Mouse (Mus musculus): ENCODE results near the gene Kcnk10. TPM values are rescaled to one million over a fixed set of nuclear protein-coding genes. Genes with fewer than 3 reads are reported as not detected.
A peak's percentile ranks its signal among the peaks of the same experiment; 100 is the strongest.

The Kcnk10 gene
- polyA plus RNA-seq, 1 experiment: 24.0 TPM

DNA sequence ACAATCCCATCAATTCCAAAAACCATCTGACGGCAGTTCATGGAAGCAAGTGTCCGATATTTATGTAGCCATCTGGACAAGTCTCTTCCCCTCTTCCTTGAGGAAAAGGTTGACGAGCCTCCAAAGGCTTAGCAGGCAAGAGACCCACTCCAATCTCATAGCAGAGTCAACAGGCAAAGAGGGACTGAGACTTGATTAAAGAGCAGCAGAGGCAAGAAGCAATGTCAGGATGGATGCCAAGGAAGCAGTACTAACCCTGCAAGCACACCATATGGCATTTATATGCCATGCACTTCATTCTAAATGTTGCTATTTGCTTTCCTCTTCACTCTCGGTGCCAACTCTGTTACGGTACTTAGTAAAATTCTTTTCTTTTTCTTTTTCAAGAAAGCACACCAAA lies 119.6 kb downstream of the Kcnk10 start:
- Histone ChIP-seq H3K4me1 (ENCODE audit: control insufficient read depth, insufficient read depth, low read length) (peaks cover 50% of the 10 kb centered on the region), H3K27me3 (ENCODE audit: control insufficient read depth, insufficient read depth, low read length) (no peaks in the 10 kb centered on the region), H3K4me3 (replicated peaks; ENCODE audit: insufficient read depth, low read depth, low read length) (no peak overlapping the region), H3K27ac (ENCODE audit: insufficient read depth, low read length) (peak overlapping the region; percentile 72)
- TF ChIP-seq POLR2A (IDR thresholded peaks at IDR 0.05; ENCODE audit: borderline replicate concordance, insufficient read depth, low read length): peak; percentile 48; the same call in 1 of the 2 replicates
- no peak for TF ChIP-seq CTCF (IDR thresholded peaks at IDR 0.05; ENCODE audit: borderline replicate concordance, insufficient read depth, low read depth, low read length)
- DNase-seq: peak; percentile 76 to 92
- WGBS: 11% methylated on average over 5 of the region's 5 CpGs

DNA sequence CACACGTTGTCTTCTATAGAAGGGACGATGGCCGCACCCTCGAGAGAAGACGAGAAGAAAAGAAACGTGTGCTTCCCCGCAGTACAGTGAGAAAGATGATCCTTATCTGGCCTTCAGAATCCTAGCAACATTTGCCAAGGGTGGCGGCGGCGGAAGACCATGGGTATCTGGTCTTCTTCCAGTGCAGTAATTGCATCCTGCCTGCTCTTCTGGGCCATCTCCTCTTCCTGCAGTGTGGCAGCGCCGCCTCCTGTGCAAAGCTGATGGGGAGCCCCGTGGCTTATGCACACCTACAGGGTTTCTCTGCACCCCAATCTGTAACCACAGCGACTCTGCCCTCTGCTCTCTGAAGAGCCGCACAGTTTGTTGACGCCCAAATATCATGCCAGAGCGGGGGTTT lies 124.9 kb downstream of the Kcnk10 start:
- TF ChIP-seq CTCF (IDR thresholded peaks at IDR 0.05; ENCODE audit: borderline replicate concordance, insufficient read depth, low read depth, low read length) (peak; percentile 58; the same call in 1 of the 2 replicates), POLR2A (IDR thresholded peaks at IDR 0.05; ENCODE audit: borderline replicate concordance, insufficient read depth, low read length) (peak; percentile 13; the same call in 1 of the 2 replicates)
- DNase-seq: peak; percentile 89 to 96
- Histone ChIP-seq H3K27ac (ENCODE audit: insufficient read depth, low read length) (peak overlapping the region; percentile 99), H3K4me1 (ENCODE audit: control insufficient read depth, insufficient read depth, low read length) (peaks cover 52% of the 10 kb centered on the region), H3K4me3 (replicated peaks; ENCODE audit: insufficient read depth, low read depth, low read length) (no peak overlapping the region), H3K27me3 (ENCODE audit: control insufficient read depth, insufficient read depth, low read length) (no peaks in the 10 kb centered on the region)
- WGBS: 16% methylated on average over 17 of the region's 17 CpGs

DNA sequence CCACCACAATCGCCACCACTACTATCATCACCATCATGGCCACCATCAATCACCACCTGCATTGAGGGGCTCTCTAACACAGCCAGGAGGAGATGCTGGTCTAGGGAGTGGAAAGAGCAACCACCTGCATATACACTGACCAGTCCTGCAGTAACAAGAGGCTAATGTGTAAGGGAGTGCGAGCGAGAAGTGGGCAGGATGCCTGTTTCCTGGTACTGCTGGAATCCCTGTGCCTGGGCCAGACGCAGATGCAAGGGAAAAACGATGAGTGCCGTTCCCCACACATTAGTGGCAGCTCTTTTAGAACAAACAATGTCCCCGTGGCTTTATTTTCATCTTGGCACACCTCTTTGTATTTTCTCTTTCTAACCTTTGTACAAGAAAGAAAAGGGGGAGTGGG lies 125.5 kb downstream of the Kcnk10 start:
- WGBS: 12% methylated on average over 7 of the region's 7 CpGs
- Histone ChIP-seq H3K27ac (ENCODE audit: insufficient read depth, low read length) (peak overlapping the region; percentile 99), H3K27me3 (ENCODE audit: control insufficient read depth, insufficient read depth, low read length) (no peaks in the 10 kb centered on the region), H3K4me1 (ENCODE audit: control insufficient read depth, insufficient read depth, low read length) (peaks cover 50% of the 10 kb centered on the region), H3K4me3 (replicated peaks; ENCODE audit: insufficient read depth, low read depth, low read length) (no peak overlapping the region)
- TF ChIP-seq POLR2A (IDR thresholded peaks at IDR 0.05; ENCODE audit: borderline replicate concordance, insufficient read depth, low read length): peak; percentile 25; the same call in 1 of the 2 replicates
- no peak for TF ChIP-seq CTCF (IDR thresholded peaks at IDR 0.05; ENCODE audit: borderline replicate concordance, insufficient read depth, low read depth, low read length)
- peak; percentile 75 to 79 for DNase-seq

DNA sequence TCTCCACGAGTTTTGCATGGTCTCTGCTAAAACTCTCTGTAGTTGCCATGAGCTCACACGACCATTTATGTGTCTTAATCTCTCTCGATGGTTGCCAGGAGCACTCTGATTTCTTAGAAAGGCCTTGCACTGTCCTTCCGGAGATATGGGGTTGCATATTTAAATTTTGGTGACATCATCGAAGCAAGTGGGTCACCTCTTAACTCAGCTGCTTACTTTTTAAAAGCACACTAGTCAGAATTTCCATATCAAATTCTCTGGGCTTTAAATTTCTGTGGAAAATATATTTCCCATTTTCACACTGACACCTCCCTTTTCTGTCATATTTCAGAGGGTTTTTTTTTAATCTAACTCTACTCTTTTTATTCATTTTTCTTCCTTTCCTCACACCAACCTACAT lies 132.5 kb downstream of the Kcnk10 start:
- no peak overlapping the region for H3K27ac ChIP-seq (ENCODE audit: insufficient read depth, low read length)
- 31% methylated on average over 5 of the region's 5 CpGs for WGBS
- no peaks in the 10 kb centered on the region for H3K27me3 ChIP-seq (ENCODE audit: control insufficient read depth, insufficient read depth, low read length)
- TF ChIP-seq POLR2A (IDR thresholded peaks at IDR 0.05; ENCODE audit: borderline replicate concordance, insufficient read depth, low read length) (no peak), CTCF (IDR thresholded peaks at IDR 0.05; ENCODE audit: borderline replicate concordance, insufficient read depth, low read depth, low read length) (no peak)
- DNase-seq: no peak
- H3K4me3 ChIP-seq (replicated peaks; ENCODE audit: insufficient read depth, low read depth, low read length): no peak overlapping the region
- peaks cover 9% of the 10 kb centered on the region; the same call in 1 of the 2 replicates for H3K4me1 ChIP-seq (ENCODE audit: control insufficient read depth, insufficient read depth, low read length)

DNA sequence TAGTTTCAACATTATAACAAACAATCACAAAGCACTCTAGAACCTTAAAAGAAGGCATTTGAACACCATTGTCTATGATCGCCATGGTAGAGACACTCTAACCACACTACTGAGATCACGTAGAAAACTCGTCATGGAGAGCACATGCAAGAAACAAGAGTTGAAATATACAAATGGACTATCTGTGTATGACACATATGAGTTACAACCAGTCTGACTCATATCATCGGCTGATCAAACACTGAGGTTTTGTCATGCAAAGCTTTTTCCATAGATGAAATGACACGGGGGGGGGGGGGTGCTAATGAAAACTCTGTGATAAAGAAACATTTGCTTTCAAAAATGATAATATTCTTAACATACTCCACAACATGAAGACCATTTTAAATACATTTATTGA lies 133.2 kb downstream of the Kcnk10 start:
- Histone ChIP-seq H3K27ac (ENCODE audit: insufficient read depth, low read length) (no peak overlapping the region), H3K27me3 (ENCODE audit: control insufficient read depth, insufficient read depth, low read length) (no peaks in the 10 kb centered on the region), H3K4me3 (replicated peaks; ENCODE audit: insufficient read depth, low read depth, low read length) (no peak overlapping the region), H3K4me1 (ENCODE audit: control insufficient read depth, insufficient read depth, low read length) (peaks cover 12% of the 10 kb centered on the region; the same call in 1 of the 2 replicates)
- DNase-seq: no peak
- WGBS: 90% methylated on average over 5 of the region's 5 CpGs
- TF ChIP-seq POLR2A (IDR thresholded peaks at IDR 0.05; ENCODE audit: borderline replicate concordance, insufficient read depth, low read length) (no peak), CTCF (IDR thresholded peaks at IDR 0.05; ENCODE audit: borderline replicate concordance, insufficient read depth, low read depth, low read length) (no peak)

DNA sequence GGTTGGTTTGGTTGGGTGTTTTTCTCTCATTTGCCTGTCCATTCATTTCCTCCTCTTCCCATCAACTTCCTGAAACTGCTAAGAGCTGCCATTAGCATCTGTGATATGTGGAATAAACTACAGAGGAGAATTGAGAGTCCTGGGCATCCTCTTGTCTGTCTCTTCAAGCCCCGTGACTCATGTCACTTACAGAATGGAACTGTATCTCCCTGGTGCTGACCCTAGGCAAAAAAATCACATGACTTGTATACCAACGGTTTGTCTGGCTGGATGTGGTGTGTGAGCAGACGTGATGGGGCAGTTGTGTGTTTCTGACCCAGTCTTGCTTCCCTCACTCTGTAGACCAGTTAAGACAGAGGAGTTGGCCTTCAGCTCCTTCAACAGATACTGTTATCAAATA lies 134.4 kb downstream of the Kcnk10 start:
- H3K27ac ChIP-seq (ENCODE audit: insufficient read depth, low read length): no peak overlapping the region
- H3K27me3 ChIP-seq (ENCODE audit: control insufficient read depth, insufficient read depth, low read length): no peaks in the 10 kb centered on the region
- 82% methylated on average over 3 of the region's 3 CpGs for WGBS
- H3K4me3 ChIP-seq (replicated peaks; ENCODE audit: insufficient read depth, low read depth, low read length): no peak overlapping the region
- DNase-seq: no peak
- TF ChIP-seq CTCF (IDR thresholded peaks at IDR 0.05; ENCODE audit: borderline replicate concordance, insufficient read depth, low read depth, low read length) (no peak), POLR2A (IDR thresholded peaks at IDR 0.05; ENCODE audit: borderline replicate concordance, insufficient read depth, low read length) (no peak)
- H3K4me1 ChIP-seq (ENCODE audit: control insufficient read depth, insufficient read depth, low read length): peaks cover 12% of the 10 kb centered on the region; the same call in 1 of the 2 replicates

DNA sequence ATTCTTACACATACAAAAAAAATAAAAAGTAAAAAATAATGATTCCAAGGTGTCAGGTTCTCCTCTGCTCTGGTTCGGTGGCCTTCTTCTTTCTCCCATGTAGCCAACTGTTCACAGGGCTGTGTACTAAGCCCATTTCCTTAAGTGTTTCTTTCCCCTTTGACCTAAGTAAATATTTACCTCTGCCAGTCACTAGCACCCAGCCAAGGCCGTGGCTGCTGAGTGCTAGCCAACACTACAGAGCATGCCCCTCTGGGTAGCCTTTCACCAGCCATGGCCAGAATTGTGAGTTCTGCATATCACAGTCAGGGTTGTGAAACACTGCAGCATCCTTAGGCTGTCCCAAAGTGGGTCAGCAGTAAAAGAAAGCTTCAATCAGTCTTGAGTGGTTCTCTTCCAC lies 140.0 kb downstream of the Kcnk10 start:
- H3K4me3 ChIP-seq (replicated peaks; ENCODE audit: insufficient read depth, low read depth, low read length): no peak overlapping the region
- TF ChIP-seq POLR2A (IDR thresholded peaks at IDR 0.05; ENCODE audit: borderline replicate concordance, insufficient read depth, low read length): no peak
- TF ChIP-seq CTCF (IDR thresholded peaks at IDR 0.05; ENCODE audit: borderline replicate concordance, insufficient read depth, low read depth, low read length): no peak
- WGBS: 47% methylated on average over 2 of the region's 2 CpGs
- H3K27me3 ChIP-seq (ENCODE audit: control insufficient read depth, insufficient read depth, low read length): no peaks in the 10 kb centered on the region
- H3K4me1 ChIP-seq (ENCODE audit: control insufficient read depth, insufficient read depth, low read length): peaks cover 9% of the 10 kb centered on the region
- no peak for DNase-seq
- H3K27ac ChIP-seq (ENCODE audit: insufficient read depth, low read length): no peak overlapping the region

DNA sequence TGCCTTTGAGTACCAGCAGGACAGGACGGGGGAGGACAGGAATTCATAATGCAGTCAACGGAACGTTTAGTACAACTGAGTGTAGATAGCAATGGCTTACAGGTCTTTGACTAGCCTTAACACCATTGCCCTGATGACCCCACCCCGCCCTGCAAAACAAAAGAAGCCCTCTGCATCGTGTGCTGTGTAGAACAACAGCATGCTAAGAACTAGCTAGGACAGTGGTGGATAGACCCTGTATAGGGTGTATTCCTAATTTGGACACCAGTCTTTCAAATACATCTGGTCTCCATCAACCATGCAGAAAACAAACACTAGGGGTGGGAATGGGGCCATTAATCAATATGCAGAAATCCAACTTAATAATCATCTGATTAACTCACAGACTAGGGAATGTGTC lies 147.4 kb downstream of the Kcnk10 start:
- H3K4me3 ChIP-seq (replicated peaks; ENCODE audit: insufficient read depth, low read depth, low read length): no peak overlapping the region
- H3K4me1 ChIP-seq (ENCODE audit: control insufficient read depth, insufficient read depth, low read length): peaks cover 4% of the 10 kb centered on the region
- H3K27ac ChIP-seq (ENCODE audit: insufficient read depth, low read length): no peak overlapping the region
- WGBS: 88% methylated on average over 5 of the region's 5 CpGs
- no peaks in the 10 kb centered on the region for H3K27me3 ChIP-seq (ENCODE audit: control insufficient read depth, insufficient read depth, low read length)
- TF ChIP-seq CTCF (IDR thresholded peaks at IDR 0.05; ENCODE audit: borderline replicate concordance, insufficient read depth, low read depth, low read length): no peak
- no peak for TF ChIP-seq POLR2A (IDR thresholded peaks at IDR 0.05; ENCODE audit: borderline replicate concordance, insufficient read depth, low read length)
- DNase-seq: no peak
